Mouse (Mus musculus) myocyte (in vitro differentiated cells): ENCODE measurements around the gene Xirp2.

Source experiments
- CEBPB ChIP-seq: IDR thresholded peaks from 2 replicates; pipeline ENCODE4 v1.6.1; 2011; ENCODE audit warnings: mild to moderate bottlenecking, moderate library complexity; ENCODE audit not compliant: poor library complexity, insufficient read depth, severe bottlenecking
- E2F4 ChIP-seq: IDR thresholded peaks from one replicate; pipeline ENCODE4 v1.6.1; 2011; ENCODE audit warnings: mild to moderate bottlenecking, control low read depth, moderate library complexity; ENCODE audit not compliant: insufficient read depth
- MAX ChIP-seq: IDR thresholded peaks from one replicate; pipeline ENCODE4 v1.6.1; 2011; ENCODE audit warnings: low read depth, mild to moderate bottlenecking, control low read depth
- MYOD1 ChIP-seq, 3 experiments: IDR thresholded peaks; one replicate each; pipeline ENCODE4 v1.6.1; 2011; ENCODE audit warnings: control low read depth in 2 of 3, low read depth in 2 of 3, mild to moderate bottlenecking in 2 of 3, moderate library complexity in 1 of 3; ENCODE audit not compliant: insufficient read length in 2 of 3, control insufficient read depth in 1 of 3
- MYOG ChIP-seq, 3 experiments: IDR thresholded peaks; one replicate each; pipeline ENCODE4 v1.6.1; 2011; ENCODE audit warnings: control low read depth in 2 of 3, low read depth in 2 of 3, mild to moderate bottlenecking in 2 of 3; ENCODE audit not compliant: insufficient read length in 2 of 3, control insufficient read depth in 1 of 3, insufficient read depth in 1 of 3
- POLR2A ChIP-seq: IDR thresholded peaks from one replicate; pipeline ENCODE4 v1.6.1; 2011; ENCODE audit warnings: low read depth, mild to moderate bottlenecking, control low read depth, moderate library complexity; ENCODE audit not compliant: insufficient read length
- POLR2AphosphoS2 ChIP-seq: IDR thresholded peaks from one replicate; pipeline ENCODE4 v1.6.1; 2011; ENCODE audit warnings: low read depth, control low read depth; ENCODE audit not compliant: insufficient read length
- SRF ChIP-seq: IDR thresholded peaks from one replicate; pipeline ENCODE4 v1.6.1; 2011; ENCODE audit warnings: low read depth; ENCODE audit not compliant: control insufficient read depth, insufficient read length
- TCF12 ChIP-seq: IDR thresholded peaks from one replicate; pipeline ENCODE4 v1.6.1; 2011; ENCODE audit warnings: mild to moderate bottlenecking, control low read depth; ENCODE audit not compliant: poor library complexity, insufficient read depth, severe bottlenecking
- TCF3 ChIP-seq: IDR thresholded peaks from one replicate; pipeline ENCODE4 v1.6.1; 2011; ENCODE audit warnings: low read depth, control low read depth; ENCODE audit not compliant: insufficient read length
- USF1 ChIP-seq: IDR thresholded peaks from one replicate; pipeline ENCODE4 v1.6.1; 2011; ENCODE audit warnings: low read depth, mild to moderate bottlenecking, control low read depth, moderate library complexity

GRCm38 (mm10) chr2:67422799-67423198, 23.0 kb upstream of the Xirp2 start:
- TF ChIP-seq POLR2A = no peak
- no peak for TF ChIP-seq USF1
- TF ChIP-seq SRF = no peak
- no peak for TF ChIP-seq TCF12
- no peak for TF ChIP-seq POLR2AphosphoS2
- TF ChIP-seq MYOD1 (IDR thresholded peaks at IDR 0.05; ENCODE audit: control insufficient read depth in 1 of 3, insufficient read length in 2 of 3, low read depth in 2 of 3) = no peak
- no peak for TF ChIP-seq CEBPB
- no peak for TF ChIP-seq E2F4
- no peak for TF ChIP-seq MAX
- TF ChIP-seq MYOG (IDR thresholded peaks at IDR 0.05; ENCODE audit: control insufficient read depth in 1 of 3, insufficient read depth in 1 of 3, insufficient read length in 2 of 3, low read depth in 2 of 3) = no peak
- no peak for TF ChIP-seq TCF3
